Mouse (Mus musculus): ENCODE results near the gene Rbm4.
A peak's percentile ranks its signal among the peaks of the same experiment; 100 is the strongest.
"Not testable (repeated sequence)": the region's sequence is repeated elsewhere in the genome, so short reads cannot be mapped to it uniquely, and the experiment has no call there.

Rbm4 gene

DNA sequence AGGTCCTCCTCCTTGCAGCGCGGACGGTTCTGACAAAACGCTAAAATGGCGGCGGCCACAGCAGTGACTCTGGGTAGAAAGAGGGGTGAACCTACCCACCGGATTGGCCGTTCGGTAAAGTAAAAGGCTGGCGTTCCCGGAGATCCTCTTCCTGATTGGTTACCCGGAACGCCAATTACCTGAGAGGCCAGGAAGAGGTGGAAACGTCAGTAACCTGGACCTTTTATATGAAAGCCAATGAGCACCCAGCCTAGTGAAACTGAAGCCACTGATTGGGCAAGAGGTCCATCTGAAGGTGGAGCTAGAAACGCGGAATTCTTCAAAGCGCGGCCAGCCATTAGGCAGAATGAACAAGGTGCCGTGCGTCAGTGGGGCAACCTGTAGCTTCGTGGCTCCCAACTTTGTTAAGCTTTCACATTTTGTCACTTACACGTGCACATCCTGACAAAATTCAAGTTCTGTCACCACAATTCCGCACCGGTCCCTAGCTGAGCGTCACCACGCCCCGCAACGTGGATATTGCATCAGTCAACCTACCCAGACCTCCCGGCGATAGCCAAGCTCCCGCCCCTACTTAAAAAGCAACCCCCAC is at the start of gene Rbm4:
Gene Rbm4, minus strand, starts transcription at position 71 of the 592 bp plus-strand sequence.
- peak; percentile 99 for DNase-seq

DNA sequence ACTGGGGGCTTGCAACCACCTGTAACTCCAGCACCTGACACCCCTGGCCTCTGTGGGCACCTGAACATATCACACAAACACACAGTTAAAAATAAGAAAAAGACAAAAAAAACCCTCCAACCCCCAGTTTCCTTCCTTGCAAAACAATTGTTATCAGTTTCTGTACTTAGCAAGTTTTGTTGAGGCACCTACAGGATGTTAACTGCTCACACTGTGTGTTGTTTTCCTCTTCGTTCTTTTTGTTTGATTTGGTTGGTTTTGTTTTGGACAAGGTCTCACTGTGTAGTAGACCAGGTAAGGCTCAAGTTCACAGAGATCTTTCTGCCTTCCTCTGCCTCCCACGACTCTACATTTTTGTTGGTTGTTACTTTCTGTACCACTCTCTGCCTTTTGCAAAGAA is 48.9 kb upstream of the Rbm4 start:
- no peak for DNase-seq

DNA sequence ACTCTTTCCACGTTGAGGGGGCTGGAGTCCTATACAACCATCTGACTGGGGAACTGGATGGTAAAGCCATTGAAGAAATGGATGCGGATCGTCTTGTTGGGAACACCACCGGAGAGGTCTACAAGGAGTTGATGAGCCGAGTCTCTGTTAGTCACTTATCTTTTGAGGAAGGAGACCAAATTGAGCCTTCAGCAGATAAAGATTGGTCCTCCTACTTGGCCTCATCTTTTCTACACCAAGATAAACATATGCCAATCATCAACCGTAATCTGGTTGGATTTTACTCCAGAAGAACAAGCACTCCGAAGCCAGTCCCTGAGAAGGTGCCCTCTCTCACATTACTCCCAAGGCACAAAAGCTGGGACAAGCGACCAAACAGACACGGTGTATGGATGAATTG is 47.1 kb upstream of the Rbm4 start:
- DNase-seq: no peak

- DNase-seq: peak; percentile 98 to 99
These were observed 45.4 kb upstream of the Rbm4 start, which contains the start of the genes Ccs and Ccdc87 for GRCm38 (mm10) chr19:4839149-4839548. TSS of gene Ccs (minus strand) at chr19:4839332. TSS of gene Ccdc87 (plus strand) at chr19:4839366.

DNA sequence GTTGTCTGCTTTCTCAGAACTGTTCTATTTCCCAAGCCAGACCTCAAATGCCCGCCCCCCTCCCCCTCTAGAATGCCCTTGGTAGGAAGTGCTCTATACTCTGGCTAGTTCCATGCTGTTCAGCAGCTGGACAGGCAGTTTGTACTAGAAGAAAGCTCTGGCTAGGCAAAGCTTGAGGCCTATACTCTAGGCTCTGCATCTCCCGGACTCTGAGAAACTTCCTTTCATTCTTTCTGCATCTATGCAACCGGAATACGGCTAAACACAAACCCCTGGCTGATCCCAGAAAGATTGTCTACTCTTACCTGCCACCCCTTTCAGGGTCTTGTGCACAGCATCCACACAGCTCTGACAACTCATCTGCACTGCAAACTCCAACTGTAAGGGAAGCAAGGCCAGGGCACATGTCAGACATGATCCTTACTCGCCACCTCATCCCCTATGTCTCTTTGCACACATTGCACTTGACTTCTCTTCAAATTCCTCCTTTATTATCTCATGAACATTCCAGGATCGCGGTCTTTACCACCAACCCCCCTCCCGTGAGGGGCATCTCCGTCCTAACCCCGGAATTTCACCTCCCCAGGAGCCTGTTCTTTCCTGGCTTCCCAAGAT is 44.9 kb upstream of the Rbm4 start:
- DNase-seq: no peak

- DNase-seq: no peak
These were observed 43.3 kb upstream of the Rbm4 start for GRCm38 (mm10) chr19:4837049-4837448.

- peak; percentile 39 to 72 for DNase-seq
These were observed 42.4 kb upstream of the Rbm4 start for GRCm38 (mm10) chr19:4836096-4836495.

- no peak for DNase-seq
These were observed 40.3 kb upstream of the Rbm4 start for GRCm38 (mm10) chr19:4833977-4834376.

DNA sequence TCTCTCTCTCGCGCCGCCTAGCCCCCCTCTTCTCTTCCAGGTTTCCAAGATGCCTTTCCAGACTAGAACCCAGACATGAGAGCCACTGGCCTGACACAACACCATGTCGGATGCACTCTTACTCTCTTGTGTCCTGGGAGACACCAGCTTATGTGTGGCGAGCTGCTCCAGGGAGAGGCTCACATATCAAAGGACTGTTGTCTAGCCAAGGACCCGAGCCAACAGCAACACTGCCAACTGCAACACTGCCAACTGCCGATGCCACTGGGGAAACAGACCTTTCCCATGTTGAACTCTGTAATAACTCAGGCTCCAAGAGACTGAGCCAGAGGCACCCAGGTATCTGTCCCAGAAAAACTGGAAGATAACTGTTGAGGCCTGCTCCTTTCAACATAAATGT is 35.5 kb upstream of the Rbm4 start:
- peak; percentile 68 to 72 for DNase-seq

DNA sequence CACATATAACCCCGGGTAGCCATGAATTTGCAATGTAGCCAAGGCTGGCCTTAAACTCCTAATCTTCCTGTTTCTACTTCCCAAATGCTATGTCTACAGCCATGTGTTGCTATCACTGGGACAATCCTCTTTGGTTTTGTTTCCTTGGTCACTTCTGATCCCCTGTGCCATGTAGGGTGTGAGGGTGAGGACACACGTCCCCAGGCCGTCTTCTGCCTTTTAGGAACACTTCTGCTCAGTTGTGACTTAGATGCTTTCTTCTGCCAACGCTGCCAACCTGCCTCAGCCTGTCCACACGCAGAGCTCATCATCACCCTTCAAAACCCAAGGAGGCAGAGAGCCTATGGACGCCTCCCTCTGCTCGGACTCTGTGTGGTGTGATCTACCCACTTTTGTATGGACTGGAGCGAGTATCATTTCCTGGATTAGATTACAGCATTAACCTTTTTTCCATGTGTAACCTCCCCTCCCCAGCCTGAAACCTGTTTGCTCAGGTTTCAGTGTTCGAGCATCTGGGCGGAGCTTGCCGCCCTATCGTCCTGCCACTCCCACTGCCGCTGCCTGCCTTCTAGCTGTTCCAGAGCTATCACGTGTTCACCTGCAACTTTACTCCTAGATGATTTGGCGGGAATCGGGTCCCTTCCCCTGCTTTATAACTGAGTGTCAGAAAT is 34.9 kb upstream of the Rbm4 start:
- peak; percentile 61 to 73 for DNase-seq

GRCm38 (mm10) chr19:4820678-4821303 is 27.1 kb upstream of the Rbm4 start:
- peak; percentile 96 for DNase-seq

DNA sequence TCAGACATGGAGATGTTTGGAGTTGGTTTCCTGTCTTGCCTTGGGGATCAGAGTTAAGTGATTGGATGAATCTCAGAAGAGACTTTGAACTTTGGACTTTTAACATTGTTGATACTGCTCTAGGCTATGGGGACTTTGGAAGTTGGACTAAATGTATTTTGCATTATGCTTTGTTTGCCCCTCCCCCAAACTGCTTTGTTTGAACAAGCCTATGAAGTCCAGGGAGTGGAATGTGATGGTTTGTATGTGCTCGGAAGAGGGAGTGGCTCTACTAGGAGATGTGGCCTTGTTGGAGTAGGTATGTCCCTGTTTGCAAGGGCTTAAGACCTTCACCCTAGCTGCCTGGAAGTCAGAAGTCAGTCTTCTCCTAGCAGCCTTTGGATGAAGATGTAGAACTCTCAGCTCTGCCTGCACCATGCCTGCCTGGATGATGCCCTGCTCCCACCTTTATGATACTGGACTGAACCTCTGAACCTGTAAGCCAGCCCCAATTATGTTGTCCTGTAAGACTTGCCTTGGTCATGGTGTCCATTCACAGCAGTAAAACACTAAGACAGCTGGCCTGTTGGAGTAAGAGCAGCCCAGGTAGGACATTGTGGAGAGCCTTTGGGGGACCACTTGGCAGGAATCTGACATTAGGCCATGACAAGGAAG is 23.6 kb upstream of the Rbm4 start:
- peak in 1 of 2 experiments; percentile 55 for DNase-seq

- DNase-seq: peak in 1 of 2 experiments; percentile 55
These were observed 19.3 kb upstream of the Rbm4 start for GRCm38 (mm10) chr19:4813015-4813414.

DNA sequence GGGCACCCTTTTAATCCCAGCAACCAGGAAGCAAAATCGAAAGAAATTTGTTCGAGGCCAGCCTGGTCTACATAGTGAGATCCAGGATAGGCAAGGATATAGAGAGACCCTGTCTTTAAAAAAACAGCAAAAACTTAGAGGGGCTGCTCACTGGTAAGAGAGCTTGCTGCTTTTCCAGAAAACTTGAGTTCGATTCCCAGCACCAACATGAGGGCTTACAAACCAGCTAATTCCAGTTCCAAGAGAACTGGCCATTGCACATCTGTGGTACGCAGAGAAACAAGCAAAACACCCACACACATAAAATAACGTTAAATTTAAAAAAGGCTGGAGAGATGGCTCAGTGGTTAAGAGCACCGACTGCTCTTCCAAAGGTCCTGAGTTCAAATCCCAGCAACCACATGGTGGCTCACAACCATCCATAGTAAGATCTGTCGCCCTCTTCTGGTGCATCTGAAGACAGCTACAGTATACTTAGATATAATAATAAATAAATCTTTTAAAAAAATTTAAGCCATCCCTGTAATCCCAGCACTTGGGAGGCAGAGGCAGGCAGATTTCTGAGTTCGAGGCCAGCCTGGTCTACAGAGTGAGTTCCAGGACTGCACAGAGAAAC is 18.7 kb upstream of the Rbm4 start:
- not testable (repeated sequence) for DNase-seq

- DNase-seq: no peak
These were observed 18.2 kb upstream of the Rbm4 start for GRCm38 (mm10) chr19:4811909-4812242.

DNA sequence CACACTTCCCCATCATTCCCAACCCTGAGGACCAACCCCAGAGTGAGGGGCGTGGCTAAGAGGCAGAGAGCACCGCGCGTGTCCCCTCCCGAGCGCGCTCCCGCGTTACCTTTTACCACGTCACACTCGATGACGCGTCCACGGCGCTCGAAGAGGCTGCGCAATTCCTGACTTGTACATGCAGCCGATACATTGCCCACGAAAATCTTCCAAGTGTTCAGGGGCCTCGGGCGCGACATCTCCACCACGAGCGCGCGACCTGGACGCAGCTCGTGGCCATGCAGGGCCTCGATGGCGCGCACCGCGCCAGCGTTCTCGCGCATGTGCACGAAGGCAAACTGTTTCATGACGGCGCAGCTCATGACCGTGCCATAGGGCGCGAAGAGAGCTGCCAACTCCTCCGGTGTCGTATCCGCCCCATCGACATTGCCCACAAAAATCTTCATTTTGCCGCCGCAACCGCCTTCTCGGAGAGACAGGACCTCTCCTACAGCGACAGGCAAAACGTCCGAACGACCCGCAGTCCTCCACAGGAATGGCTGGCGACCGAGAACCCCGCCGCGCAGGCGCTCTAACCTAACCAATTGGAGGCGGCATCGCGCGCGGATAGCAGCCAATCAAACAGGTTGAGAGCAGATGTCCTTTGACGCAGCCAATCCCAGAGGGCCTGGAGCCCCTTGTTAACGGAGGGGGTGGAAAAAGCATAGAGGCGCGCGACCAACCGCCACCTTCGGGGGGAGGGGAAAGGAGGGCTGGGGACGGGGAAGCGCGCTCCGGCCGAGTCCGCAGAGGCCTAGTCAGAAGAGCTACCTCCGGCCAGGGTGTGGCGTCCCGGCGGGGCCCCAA is 17.6 kb upstream of the Rbm4 start, which contains the start of the genes Gm21992 and Rbm14:
Gene Gm21992, minus strand, starts transcription at position 550 of the 846 bp plus-strand sequence.
Gene Rbm14, minus strand, starts transcription at position 572 of the 846 bp plus-strand sequence.
- DNase-seq: peak; percentile 99

DNA sequence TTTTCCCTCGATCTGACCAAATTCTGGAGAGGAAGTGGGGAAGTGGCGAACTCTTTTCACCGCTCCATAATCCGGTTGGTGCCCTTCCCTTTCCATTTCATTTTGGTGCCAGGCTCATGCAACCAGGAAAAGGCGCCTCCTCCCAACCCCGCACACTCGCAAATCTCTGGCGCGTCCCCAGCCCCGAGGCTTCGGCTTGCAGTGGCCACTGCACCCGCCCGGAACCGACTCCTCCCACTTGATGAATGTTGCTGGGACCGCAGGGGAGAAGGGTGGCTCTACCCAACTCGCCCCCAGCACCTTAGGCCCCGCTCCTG is 17.0 kb upstream of the Rbm4 start:
- no peak for DNase-seq

DNA sequence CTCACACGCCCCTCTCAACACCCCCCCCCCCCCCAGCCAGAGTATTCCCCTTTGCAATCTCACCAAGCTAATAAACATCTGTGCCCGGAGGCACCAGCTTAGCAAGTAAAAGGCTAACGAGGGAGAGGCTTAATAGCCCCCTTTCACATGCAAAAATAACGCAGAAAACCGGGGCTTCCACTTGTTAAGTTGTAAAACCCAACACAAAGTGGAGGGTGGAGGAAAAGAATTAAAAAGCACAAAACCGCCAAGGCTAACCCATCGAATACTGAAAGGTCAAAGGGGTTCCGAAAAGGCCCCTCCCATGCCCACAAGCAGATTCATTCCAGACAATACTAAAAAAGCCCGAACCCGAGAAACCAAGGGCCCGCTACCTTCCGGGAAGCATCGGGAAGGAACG is 16.6 kb upstream of the Rbm4 start:
- no peak for DNase-seq

DNA sequence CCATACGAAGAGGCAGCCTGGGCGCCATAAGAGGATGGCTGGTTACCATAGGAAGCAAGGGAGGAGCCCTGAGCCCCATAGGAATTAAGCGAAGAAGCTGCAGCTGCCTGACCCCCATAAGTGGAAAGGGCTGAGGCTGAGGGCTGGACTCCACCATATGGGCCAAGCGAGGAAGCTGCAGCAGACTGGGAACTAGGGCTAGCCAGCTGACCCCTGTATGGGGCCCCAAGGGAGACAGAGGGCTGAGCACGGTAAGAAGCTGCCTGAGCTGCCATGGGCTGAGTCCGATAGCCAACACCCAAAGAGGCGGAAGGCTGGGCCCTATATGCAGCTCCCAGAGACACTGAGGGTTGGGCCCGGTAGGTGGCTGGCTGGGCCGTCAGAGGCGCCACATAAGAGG is 9.6 kb upstream of the Rbm4 start:
- DNase-seq: no peak

DNA sequence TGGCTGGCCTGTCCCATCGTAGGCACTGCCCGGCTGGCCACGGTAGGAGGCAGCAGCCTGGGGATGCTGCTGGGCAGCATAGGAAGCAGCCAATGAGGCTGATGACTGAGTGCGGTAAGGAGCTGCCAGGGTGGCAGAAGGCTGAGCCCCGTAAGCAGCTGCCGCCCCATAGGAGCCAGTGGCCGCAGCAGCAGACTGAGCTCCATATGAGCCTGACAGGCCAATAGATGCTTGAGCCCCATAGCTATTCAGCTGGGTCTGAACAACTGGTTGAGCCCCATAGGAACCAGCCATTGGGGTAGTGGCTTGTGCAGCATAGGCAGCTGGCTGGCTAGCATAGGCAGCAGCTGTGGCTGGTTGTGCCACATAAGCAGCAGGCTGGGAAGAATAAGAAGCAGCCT is 9.0 kb upstream of the Rbm4 start:
- DNase-seq: no peak

DNA sequence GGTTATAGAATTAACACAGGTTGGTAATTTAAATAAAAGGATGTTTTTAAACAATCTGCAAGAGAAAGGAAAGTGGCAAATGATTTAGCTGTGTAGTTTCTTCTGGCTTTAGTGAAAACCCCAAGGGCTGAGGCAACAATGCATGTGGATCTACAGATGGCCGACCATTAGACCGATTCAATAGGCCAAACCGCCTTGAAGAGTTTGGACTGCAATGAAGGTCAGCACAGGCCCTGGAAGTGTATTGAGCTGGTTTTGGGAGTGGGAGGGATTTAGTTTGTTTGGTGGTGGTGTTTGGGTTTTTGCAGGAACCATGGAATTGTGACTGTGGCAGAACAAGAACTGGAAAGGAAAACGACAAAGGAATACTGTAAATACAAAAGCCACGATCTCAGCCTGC is 5.4 kb upstream of the Rbm4 start:
- DNase-seq: no peak

- DNase-seq: no peak
These were observed 4.1 kb upstream of the Rbm4 start for GRCm38 (mm10) chr19:4797846-4798245.

All from kidney, adult 8-10 months (tissue).